In the genomic region with DNA sequence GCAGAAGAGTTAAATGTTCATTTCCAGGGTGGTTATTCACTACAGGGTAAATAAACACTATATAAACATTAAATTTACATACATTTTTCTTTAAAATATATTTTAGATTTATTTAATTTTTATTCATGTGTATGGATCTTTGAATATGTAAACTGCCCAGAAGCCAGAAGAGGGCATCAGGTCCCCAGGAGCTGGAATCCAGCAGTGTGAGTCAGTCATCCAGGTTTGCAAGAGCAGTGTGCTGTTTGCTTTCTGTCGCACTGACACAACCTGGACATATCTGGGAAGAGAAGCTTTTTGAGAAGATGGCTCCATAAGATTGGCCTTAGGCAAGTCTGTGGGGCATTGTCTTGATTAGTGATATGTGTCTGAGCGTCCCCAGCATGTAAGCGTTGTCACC, we compare ENCODE assay signal across 19 mouse cellular contexts.
DNase-seq lines count a peak whose midpoint lies in the region; ATAC-seq and TF ChIP-seq lines count a peak whose summit lies in the region.
"Had no signal": no experiment of that assay in that cellular context is flagged by ENCODE, and none has a peak within 500 bp of the region (broad histone marks: within the 10 kb centered on the region; RNA-seq: fewer than 3 reads in every experiment).

No protein-coding gene starts in this region.

- TF ChIP-seq CTCF in forebrain, postnatal 0 days (IDR thresholded peaks at IDR 0.05; ENCODE audit: low read depth): 0 out of 2 replicates have a peak, but pooled peaks have one; percentile 23
- TF ChIP-seq CTCF in layer of hippocampus, adult 2 months (conservative IDR thresholded peaks at IDR 0.05): peak; percentile 49
- peak in 1 of 2 experiments; percentile 20; a peak in 1 of 4 replicates for TF ChIP-seq CTCF in CH12.LX (conservative IDR thresholded peaks at IDR 0.05 in 1 of 2, IDR thresholded peaks at IDR 0.05 in 1 of 2; ENCODE audit: low read depth in 2 of 2, low read length in 2 of 2)
- 0 out of 2 replicates have a peak, but pooled peaks have one; percentile 25 for TF ChIP-seq CTCF in brain, embryonic 14.5 days (IDR thresholded peaks at IDR 0.05; ENCODE audit: borderline replicate concordance, extremely low read depth, insufficient read depth, insufficient read length)

- TF ChIP-seq RAD21 in CH12.LX (IDR thresholded peaks at IDR 0.05; ENCODE audit: low read depth, low read length): peak; percentile 13

- WGBS in forebrain, postnatal 0 days: 90% methylated on average over 3 of the region's 3 CpGs
- 89% methylated on average over 3 of the region's 3 CpGs for WGBS in forebrain, embryonic 10.5 days

- H3K79me2 ChIP-seq in CH12.LX (replicated peaks; ENCODE audit: control insufficient read depth, extremely low read depth, insufficient read depth, poor library complexity, severe bottlenecking): no peaks in the 10 kb centered on the region

- no peaks in the 10 kb centered on the region for H3K27me3 ChIP-seq in forebrain, postnatal 0 days (ENCODE audit: insufficient read depth, low read length)
- H3K27me3 ChIP-seq in forebrain, embryonic 10.5 days (ENCODE audit: poor library complexity, severe bottlenecking): no peaks in the 10 kb centered on the region
- H3K27me3 ChIP-seq in CH12.LX (replicated peaks): no peaks in the 10 kb centered on the region
- H3K27me3 ChIP-seq: forebrain, embryonic 15.5 days; heart, embryonic 15.5 days; liver, embryonic 15.5 days had no signal

- no peaks in the 10 kb centered on the region for H3K9me3 ChIP-seq in forebrain, postnatal 0 days (ENCODE audit: low read length)
- no peaks in the 10 kb centered on the region for H3K9me3 ChIP-seq in forebrain, embryonic 10.5 days
- H3K9me3 ChIP-seq in CH12.LX (replicated peaks; ENCODE audit: low read length): no peaks in the 10 kb centered on the region
- H3K9me3 ChIP-seq: forebrain, embryonic 15.5 days; heart, embryonic 15.5 days; liver, embryonic 15.5 days had no signal

- no peaks in the 10 kb centered on the region for H3K4me1 ChIP-seq in forebrain, postnatal 0 days (ENCODE audit: insufficient read depth)
- no peaks in the 10 kb centered on the region for H3K4me1 ChIP-seq in forebrain, embryonic 10.5 days
- no peaks in the 10 kb centered on the region for H3K4me1 ChIP-seq in CH12.LX (ENCODE audit: control insufficient read depth in 1 of 2, insufficient read depth in 2 of 2)
- H3K4me1 ChIP-seq: heart, embryonic 15.5 days; liver, embryonic 15.5 days had no signal

- no peak for TF ChIP-seq EP300 in CH12.LX (IDR thresholded peaks at IDR 0.05; ENCODE audit: low read length)

- dilution Hi-C loops in CH12.LX (cut with MboI; ENCODE audit: extremely low pct_ligation_motif_present, extremely low pct_unique_long_range_greater_than_20kb, low sequenced_read_pairs): no loop called here

- no peak for DNase-seq in forebrain, postnatal 0 days
- no peak for DNase-seq in forebrain, embryonic 10.5 days (ENCODE audit: extremely low spot score, low spot score)
- no peak for DNase-seq in layer of hippocampus, adult 2 months (ENCODE audit: low spot score in 2 of 2)
- no peak for DNase-seq in layer of hippocampus, postnatal 36 days
- DNase-seq in CH12.LX (ENCODE audit: extremely low read depth): no peak
- DNase-seq in brain, embryonic 14.5 days (ENCODE audit: low read depth): peak; percentile 41
- DNase-seq in lung, postnatal 14 days: no peak
- DNase-seq: adrenal gland, postnatal 36 days; cerebellum, adult 2 months; cerebellum, postnatal 36 days; gastrocnemius, postnatal 25 days; kidney, postnatal 10 days; spleen, adult 18-20 months; thymus, adult 18-20 months had no signal

- TF ChIP-seq POLR2A in CH12.LX (IDR thresholded peaks at IDR 0.05; ENCODE audit: low read depth, low read length): no peak
- TF ChIP-seq POLR2A in brain, embryonic 14.5 days (IDR thresholded peaks at IDR 0.05; ENCODE audit: borderline replicate concordance, extremely low read depth, insufficient read depth, insufficient read length, poor library complexity, severe bottlenecking): no peak

- no peak overlapping the region for H3K27ac ChIP-seq in forebrain, postnatal 0 days (ENCODE audit: low read depth, low read length)
- H3K27ac ChIP-seq in forebrain, embryonic 10.5 days: no peak overlapping the region
- no peak overlapping the region for H3K27ac ChIP-seq in layer of hippocampus, adult 2 months
- H3K27ac ChIP-seq in CH12.LX (ENCODE audit: insufficient read depth, low read depth): no peak overlapping the region
- H3K27ac ChIP-seq: forebrain, embryonic 15.5 days; heart, embryonic 15.5 days; liver, embryonic 15.5 days had no signal

- ATAC-seq in forebrain, postnatal 0 days: no peak
- ATAC-seq: activated CD4-positive, CD25-positive, alpha-beta regulatory T cell, adult 4 months; forebrain, embryonic 15.5 days; intestine, embryonic 16.5 days had no signal

- no peak overlapping the region for H3K4me3 ChIP-seq in forebrain, postnatal 0 days (ENCODE audit: low read depth, low read length)
- H3K4me3 ChIP-seq in forebrain, embryonic 10.5 days: no peak overlapping the region
- no peak overlapping the region for H3K4me3 ChIP-seq in layer of hippocampus, adult 2 months
- H3K4me3 ChIP-seq in CH12.LX (replicated peaks in 1 of 3; ENCODE audit: low read depth in 2 of 3, low read length in 2 of 3, poor library complexity in 1 of 3): no peak overlapping the region
- H3K4me3 ChIP-seq: forebrain, embryonic 15.5 days; heart, embryonic 15.5 days; liver, embryonic 15.5 days had no signal

- in situ Hi-C loops in CH12.LX (cut with MboI; ENCODE audit: low pct_ligation_motif_present, low pct_unique_long_range_greater_than_20kb, low sequenced_read_pairs): loop anchor here (10.0 to 25.0 kb wide), 2 partner anchors 196 to 323 kb away; a partner anchor contains a TSS

- H3K36me3 ChIP-seq in forebrain, postnatal 0 days (ENCODE audit: insufficient read depth): no peaks in the 10 kb centered on the region
- H3K36me3 ChIP-seq in forebrain, embryonic 10.5 days (replicated peaks): peaks cover 62% of the 10 kb centered on the region
- H3K36me3 ChIP-seq in CH12.LX (replicated peaks in 1 of 2; ENCODE audit: control insufficient read depth in 1 of 2, insufficient read depth in 1 of 2, low read length in 1 of 2): no peaks in the 10 kb centered on the region
- H3K36me3 ChIP-seq: forebrain, embryonic 15.5 days; heart, embryonic 15.5 days; liver, embryonic 15.5 days had no signal

- H3K4me2 ChIP-seq in forebrain, postnatal 0 days (ENCODE audit: low read depth): no peak overlapping the region
- no peak overlapping the region for H3K4me2 ChIP-seq in CH12.LX (ENCODE audit: insufficient read depth, low read depth, poor library complexity, severe bottlenecking)
- H3K4me2 ChIP-seq: forebrain, embryonic 15.5 days; heart, embryonic 15.5 days; liver, embryonic 15.5 days had no signal

- no peak overlapping the region for H3K9ac ChIP-seq in forebrain, postnatal 0 days
- H3K9ac ChIP-seq in CH12.LX (ENCODE audit: insufficient read depth, low read depth): no peak overlapping the region
- H3K9ac ChIP-seq: forebrain, embryonic 15.5 days; heart, embryonic 15.5 days; liver, embryonic 15.5 days had no signal

TF ChIP-seq in CH12.LX, 34 proteins besides CTCF, POLR2A, EP300 and RAD21:
- no peak for TF ChIP-seq MXI1 (IDR thresholded peaks at IDR 0.05; ENCODE audit: low read depth, low read length)
- TF ChIP-seq POLR2AphosphoS2 (IDR thresholded peaks at IDR 0.05; ENCODE audit: low read depth, low read length): no peak
- no peak for TF ChIP-seq TBP (conservative IDR thresholded peaks at IDR 0.05; ENCODE audit: low read depth, low read length)
- TF ChIP-seq NRF1 (IDR thresholded peaks at IDR 0.05; ENCODE audit: low read depth, low read length): no peak
- no peak for TF ChIP-seq JUND (conservative IDR thresholded peaks at IDR 0.05; ENCODE audit: low read depth, low read length)
- TF ChIP-seq SMC3 (IDR thresholded peaks at IDR 0.05; ENCODE audit: low read depth, low read length): no peak
- no peak for TF ChIP-seq TCF12 (IDR thresholded peaks at IDR 0.05; ENCODE audit: low read depth, low read length)
- no peak for TF ChIP-seq ZNF384 (IDR thresholded peaks at IDR 0.05; ENCODE audit: low read depth, low read length)
- no peak for TF ChIP-seq CHD2 (IDR thresholded peaks at IDR 0.05; ENCODE audit: low read length)
- TF ChIP-seq BHLHE40 (IDR thresholded peaks at IDR 0.05; ENCODE audit: low read depth, low read length): no peak
- no peak for TF ChIP-seq KAT2A (IDR thresholded peaks at IDR 0.05; ENCODE audit: insufficient replicate concordance, low read length)
- no peak for TF ChIP-seq USF2 (conservative IDR thresholded peaks at IDR 0.05; ENCODE audit: low read depth, low read length)
- TF ChIP-seq CHD1 (IDR thresholded peaks at IDR 0.05; ENCODE audit: low read depth, low read length): no peak
- no peak for TF ChIP-seq SIN3A (IDR thresholded peaks at IDR 0.05; ENCODE audit: low read length)
- TF ChIP-seq ZMIZ1 (IDR thresholded peaks at IDR 0.05; ENCODE audit: low read depth, low read length): no peak
- TF ChIP-seq NELFE (IDR thresholded peaks at IDR 0.05; ENCODE audit: low read depth, low read length): no peak
- TF ChIP-seq PAX5 (IDR thresholded peaks at IDR 0.05; ENCODE audit: low read length): no peak
- no peak for TF ChIP-seq HCFC1 (IDR thresholded peaks at IDR 0.05; ENCODE audit: low read depth, low read length)
- no peak for TF ChIP-seq USF1 (IDR thresholded peaks at IDR 0.05; ENCODE audit: low read depth, low read length)
- no peak for TF ChIP-seq ELF1 (IDR thresholded peaks at IDR 0.05; ENCODE audit: low read depth, low read length)
